Mouse (Mus musculus) spleen, adult 12 weeks (tissue): ENCODE results near the gene Eya4.

Experiments used
- DNase-seq: peaks from one replicate; pipeline ENCODE4 v3.0.0; 2022; ENCODE audit warnings: low spot score

Gene Eya4

DNA sequence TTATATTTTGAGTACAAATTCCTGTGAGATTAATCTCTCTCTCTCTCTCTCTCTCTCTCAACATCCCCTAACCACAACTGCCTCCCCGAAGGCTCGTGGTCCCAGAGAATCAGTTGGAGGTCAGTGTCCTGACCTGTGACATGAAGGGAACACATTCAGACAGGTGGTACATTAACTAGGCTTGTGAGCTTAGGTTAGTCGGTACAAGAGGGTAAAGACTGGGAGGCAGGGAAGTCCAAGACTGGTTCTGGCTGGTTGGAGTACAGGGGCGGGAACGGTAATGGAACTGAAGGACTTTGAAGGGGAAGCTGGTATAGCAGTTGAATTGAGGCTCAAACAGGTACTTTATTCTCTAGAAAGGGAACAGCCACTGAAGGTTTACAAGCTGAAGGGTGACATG lies 287.9 kb downstream of the Eya4 start:
- no peak for DNase-seq

GRCm38 (mm10) chr10:23060694-23061060 lies 289.9 kb downstream of the Eya4 start:
- DNase-seq = no peak

DNA sequence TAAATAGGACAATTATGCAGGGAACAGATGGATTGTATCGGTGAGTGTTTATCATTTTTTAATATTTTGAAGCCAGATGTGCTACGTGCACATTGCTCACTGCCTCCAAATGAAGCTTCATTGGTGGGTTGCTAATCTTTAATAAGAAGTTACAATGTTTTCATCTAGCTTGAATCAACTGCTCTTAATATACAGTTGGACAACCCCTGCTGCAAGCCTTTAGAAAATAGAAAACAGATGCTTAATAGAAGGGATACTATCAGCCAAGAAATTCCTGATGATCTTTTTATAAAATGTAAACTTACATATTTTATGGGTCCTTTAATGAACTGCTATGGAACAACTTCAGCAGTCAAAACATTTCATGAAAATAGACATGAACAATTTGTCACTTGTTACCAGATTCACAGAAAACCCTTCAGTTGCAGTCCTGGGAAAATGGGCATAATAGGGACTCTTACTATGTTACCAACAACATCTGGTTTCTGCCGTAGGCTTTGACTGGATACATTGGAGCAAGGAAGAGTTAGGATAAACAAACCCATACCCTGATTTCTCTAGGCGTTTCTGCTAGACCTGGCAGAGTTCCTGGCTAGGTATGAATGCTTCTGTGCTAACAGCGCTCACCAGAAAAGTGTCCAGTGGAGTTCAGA lies 290.4 kb downstream of the Eya4 start:
- DNase-seq = no peak

DNA sequence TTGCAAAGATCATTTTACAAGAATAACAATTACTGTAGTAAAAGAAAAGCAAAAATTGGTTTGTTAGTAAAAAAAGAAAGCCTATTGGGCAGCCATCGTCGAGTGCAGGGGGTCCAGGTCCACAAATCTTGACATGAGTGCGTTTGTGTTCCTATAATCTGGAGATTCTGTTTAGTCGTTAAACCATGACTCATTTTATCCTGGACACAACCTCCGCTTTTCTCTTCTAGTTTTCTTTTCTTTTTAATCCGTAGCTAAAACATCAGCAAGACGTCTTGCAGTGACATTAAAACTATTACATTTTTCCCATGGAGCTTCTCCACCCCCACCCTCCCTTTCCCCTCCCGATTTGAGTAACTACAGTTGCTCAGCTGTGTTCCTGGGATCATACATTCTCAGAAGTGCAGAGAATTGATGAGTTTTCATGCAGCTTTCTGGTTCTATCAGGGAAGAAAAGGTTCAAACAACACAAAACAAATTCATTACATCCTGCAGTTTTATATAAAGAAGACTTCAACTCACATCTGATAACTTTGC lies 297.1 kb downstream of the Eya4 start:
- DNase-seq = no peak
